Mouse (Mus musculus): ENCODE data around the gene Cdc42se2.

Cdc42se2 gene

DNA sequence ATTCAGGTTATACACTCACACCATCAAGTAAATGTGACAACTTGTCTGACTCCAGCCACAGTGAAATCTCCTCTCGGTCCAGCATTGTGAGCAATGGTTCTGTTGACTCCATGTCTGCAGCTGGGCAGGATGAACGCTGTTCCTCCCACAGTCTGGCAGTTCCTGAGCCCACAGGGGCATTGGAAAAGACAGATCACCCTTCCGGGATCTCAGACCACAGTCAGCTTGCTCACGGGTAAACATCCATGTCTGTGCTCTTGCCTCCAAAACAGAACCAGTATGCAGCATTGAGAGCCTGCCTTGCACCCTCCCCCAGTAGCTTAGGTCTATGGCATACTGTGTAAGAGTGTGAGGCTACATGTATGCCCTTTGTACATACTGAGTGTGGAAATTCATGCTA is 97.3 kb downstream of the Cdc42se2 start:
- in situ Hi-C loops (cut with MboI; ENCODE audit: low pct_unique_long_range_greater_than_20kb in 1 of 2, low sequenced_read_pairs in 2 of 2, unreplicated experiment in 1 of 2) = no loop called here

GRCm38 (mm10) chr11:54684831-54685230 is 102.6 kb downstream of the Cdc42se2 start:
- in situ Hi-C loops (cut with MboI; ENCODE audit: low pct_unique_long_range_greater_than_20kb in 1 of 2, low sequenced_read_pairs in 2 of 2, unreplicated experiment in 1 of 2) = no loop called here

DNA sequence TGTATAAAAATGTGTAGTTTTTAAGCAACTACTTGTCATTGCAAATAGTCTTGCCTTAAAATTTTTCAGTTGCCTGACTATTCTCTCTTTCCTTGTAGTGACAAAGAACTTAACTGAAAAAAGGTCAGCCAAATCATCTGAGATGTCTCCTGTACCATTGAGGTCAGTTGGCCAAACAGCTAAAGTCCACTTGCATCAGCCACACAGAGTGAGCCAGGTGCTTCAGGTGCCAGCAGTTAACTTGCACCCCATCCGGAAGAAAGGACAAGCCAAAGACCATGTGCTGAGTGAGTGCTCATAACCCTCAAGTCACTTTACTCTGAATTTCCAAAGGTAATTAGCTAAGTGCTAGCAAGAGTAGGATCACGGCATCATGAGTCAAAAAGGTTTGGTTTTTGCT is 108.3 kb downstream of the Cdc42se2 start:
- in situ Hi-C loops (cut with MboI; ENCODE audit: low pct_unique_long_range_greater_than_20kb in 1 of 2, low sequenced_read_pairs in 2 of 2, unreplicated experiment in 1 of 2) = no loop called here

- in situ Hi-C loops (cut with MboI; ENCODE audit: low pct_unique_long_range_greater_than_20kb in 1 of 2, low sequenced_read_pairs in 2 of 2, unreplicated experiment in 1 of 2) = no loop called here
Measured at GRCm38 (mm10) chr11:54675792-54676489, 111.5 kb downstream of the Cdc42se2 start.

GRCm38 (mm10) chr11:54673575-54674298 is 113.7 kb downstream of the Cdc42se2 start:
- in situ Hi-C loops (cut with MboI; ENCODE audit: low pct_unique_long_range_greater_than_20kb in 1 of 2, low sequenced_read_pairs in 2 of 2, unreplicated experiment in 1 of 2) = no loop called here
